Mouse (Mus musculus) embryonic fibroblast, embryonic 13.5 days (primary cell): ENCODE results near the gene Reep3. TPM values are rescaled to one million over a fixed set of nuclear protein-coding genes. Genes with fewer than 3 reads are reported as not detected.

Experiments
- H3K27ac ChIP-seq: 2 replicates; pipeline ENCODE4 v1.5.1; 2012; ENCODE audit warnings: low read length, control low read depth, inconsistent platforms; ENCODE audit not compliant: insufficient read depth
- H3K4me1 ChIP-seq: 2 replicates; pipeline ENCODE4 v1.6.1; 2011; ENCODE audit warnings: low read length; ENCODE audit not compliant: control insufficient read depth, insufficient read depth
- H3K4me3 ChIP-seq: 2 replicates; pipeline ENCODE4 v1.5.1; 2011; ENCODE audit warnings: mild to moderate bottlenecking, control low read depth, low read length; ENCODE audit not compliant: insufficient read depth
- CTCF ChIP-seq: IDR thresholded peaks from 2 replicates; pipeline ENCODE4 v1.5.1; 2011; ENCODE audit warnings: mild to moderate bottlenecking, control low read depth, low read length, moderate library complexity, borderline replicate concordance; ENCODE audit not compliant: insufficient read depth
- POLR2A ChIP-seq: IDR thresholded peaks from 2 replicates; pipeline ENCODE4 v1.6.1; 2011; ENCODE audit warnings: low read depth, mild to moderate bottlenecking, control low read depth, low read length, moderate library complexity
- polyA plus RNA-seq: library from polyadenylated mRNA; stranded (reverse); fragments of >200 nt; gene quantifications from 2 replicates; pipeline ENCODE4 v1.2.4, GENCODE M21; 2011; ENCODE audit warnings: low read depth; ENCODE audit not compliant: missing spikeins, insufficient read length

Gene Reep3
- polyA plus RNA-seq, 1 experiment: 76.0 TPM

DNA sequence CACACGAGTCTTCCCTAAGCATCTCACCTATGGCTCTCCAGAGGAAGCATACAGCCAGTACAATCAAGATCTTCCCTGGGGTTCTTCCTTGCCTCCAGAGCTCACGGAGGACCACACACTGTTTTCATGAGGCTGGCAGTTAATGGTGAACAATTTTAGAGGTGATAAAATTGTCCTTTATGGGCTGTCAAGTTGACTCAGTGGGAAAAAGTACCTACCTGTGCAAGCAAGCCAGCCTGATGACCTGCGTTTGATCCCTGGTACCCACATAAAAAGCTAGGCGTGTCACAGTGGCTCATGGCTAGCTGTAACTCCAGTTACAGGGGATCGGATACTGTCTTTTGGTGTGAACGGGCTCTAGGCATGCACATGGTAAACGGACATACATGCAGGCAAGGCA, 10.8 kb downstream of the Reep3 start:
- H3K4me1 ChIP-seq: peaks cover 2% of the 10 kb centered on the region; the same call in 1 of the 2 replicates
- no peak overlapping the region for H3K4me3 ChIP-seq
- TF ChIP-seq POLR2A (no peak), CTCF (no peak)
- no peak overlapping the region for H3K27ac ChIP-seq

DNA sequence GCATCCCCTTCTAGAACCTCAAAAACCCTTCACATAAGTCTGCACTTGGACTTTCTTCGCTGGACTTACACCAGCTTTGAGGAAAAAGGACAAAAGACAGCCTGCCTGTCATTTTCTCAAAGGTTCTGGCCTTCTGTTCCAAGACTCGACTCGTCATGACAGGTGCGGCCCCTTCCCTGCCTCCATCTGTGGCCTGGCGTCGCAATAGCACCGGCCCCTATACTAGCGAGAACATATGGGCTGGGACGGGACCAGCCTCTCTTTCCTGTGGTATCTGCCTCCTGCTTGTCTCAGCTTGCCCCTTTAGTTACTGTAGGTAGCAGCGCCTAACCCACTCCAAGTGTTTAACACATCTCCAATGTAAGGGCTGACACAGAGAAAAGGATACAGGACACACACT, 11.6 kb downstream of the Reep3 start:
- peaks cover 2% of the 10 kb centered on the region; the same call in 1 of the 2 replicates for H3K4me1 ChIP-seq
- no peak overlapping the region for H3K27ac ChIP-seq
- H3K4me3 ChIP-seq: no peak overlapping the region
- TF ChIP-seq POLR2A: no peak
- TF ChIP-seq CTCF: no peak

DNA sequence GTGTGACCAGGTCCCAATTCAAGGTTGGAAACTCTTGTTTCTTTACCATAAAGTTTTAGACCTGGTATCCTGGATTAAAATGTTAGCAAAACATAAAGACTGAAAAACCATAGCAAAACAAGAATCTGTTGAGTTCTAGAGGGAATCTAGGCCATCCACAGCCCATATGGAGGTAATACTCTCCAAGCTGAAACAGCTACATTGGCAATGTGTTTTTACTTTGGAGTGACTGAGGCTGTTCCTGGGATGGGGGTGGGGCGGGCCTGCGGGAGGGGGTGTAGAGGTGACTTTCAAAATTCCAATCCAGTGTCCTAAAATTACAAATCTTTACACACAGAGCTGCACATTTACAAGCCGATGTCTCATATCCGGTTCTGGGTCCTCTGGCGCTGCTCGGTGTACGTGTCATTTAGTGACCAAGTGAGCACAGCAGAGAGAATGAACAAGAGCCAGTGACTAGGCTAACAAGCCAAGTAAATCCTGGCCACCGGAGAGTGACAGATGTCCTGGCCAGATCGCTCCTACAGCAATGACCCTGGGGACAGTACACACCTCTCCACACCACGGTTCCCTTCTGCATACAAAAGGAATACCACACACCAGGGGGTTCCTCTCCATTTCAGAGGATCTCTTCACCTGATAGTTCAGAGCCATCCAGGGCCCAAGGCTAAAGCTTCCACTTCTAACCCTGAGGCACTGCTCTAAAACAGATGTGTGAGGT, 13.1 kb downstream of the Reep3 start:
- no peak for TF ChIP-seq POLR2A
- no peak for TF ChIP-seq CTCF
- H3K4me1 ChIP-seq: peaks cover 2% of the 10 kb centered on the region; the same call in 1 of the 2 replicates
- H3K4me3 ChIP-seq: no peak overlapping the region
- H3K27ac ChIP-seq: peak overlapping the region; percentile 62

DNA sequence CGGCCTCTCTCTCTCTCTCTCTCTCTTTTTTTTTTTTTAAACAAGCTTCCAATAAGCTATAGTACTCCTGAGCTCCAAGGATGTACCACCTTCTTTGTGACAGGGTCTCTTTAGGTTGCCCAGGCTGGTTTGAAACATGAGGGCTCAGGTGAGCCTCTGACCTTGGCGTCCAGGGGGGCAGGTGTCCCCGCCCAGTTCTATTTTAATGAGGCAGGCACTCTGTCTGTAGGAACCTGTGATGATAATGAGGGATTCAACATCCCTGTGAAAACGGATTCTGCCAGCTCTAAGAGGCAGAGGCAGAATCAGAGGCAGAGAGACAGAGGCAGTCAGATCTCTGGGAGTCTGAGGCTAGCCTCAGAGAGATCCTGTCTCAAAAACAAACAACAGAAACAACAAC, 14.2 kb downstream of the Reep3 start:
- H3K4me3 ChIP-seq: no peak overlapping the region
- no peak overlapping the region for H3K27ac ChIP-seq
- H3K4me1 ChIP-seq: peaks cover 2% of the 10 kb centered on the region; the same call in 1 of the 2 replicates
- TF ChIP-seq POLR2A: no peak
- TF ChIP-seq CTCF: no peak

DNA sequence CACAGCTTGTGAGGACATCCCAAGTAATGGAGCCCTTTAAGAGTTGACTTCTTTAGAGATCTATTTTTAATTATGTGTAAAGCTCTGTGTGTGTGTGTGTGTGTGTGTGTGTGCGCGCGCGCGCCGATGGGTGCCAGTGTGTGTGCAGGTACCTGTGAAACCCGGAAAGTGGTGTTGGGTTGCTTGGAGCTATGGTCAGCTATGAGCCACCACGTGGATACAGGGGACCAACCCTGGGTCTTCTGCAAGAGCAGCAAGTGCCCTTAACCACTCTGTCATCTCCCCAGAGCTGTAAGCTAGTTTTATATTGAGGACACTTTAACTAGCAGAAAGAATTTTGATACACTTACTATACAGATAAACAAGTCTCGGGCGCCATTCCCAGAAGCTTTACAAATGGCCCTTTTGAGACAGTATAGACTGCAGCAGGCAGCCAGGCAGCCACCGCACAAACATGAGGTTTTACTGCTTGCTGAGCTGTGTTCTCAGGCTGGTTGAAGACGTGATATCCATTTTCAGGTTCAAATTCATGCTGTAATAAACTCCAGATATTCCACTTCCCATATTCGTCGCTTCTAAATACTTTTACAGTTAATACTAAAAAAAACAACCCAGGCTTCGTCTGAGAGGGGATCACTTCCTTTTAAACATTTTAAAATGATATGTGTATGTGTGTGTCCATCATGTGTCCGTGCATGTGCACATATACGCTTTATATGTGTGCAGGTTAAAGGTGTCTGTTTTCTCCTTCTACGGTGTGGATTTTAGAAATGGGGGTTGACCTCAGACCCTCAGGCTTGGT, 15.3 kb downstream of the Reep3 start:
- no peak overlapping the region for H3K4me3 ChIP-seq
- peaks cover 2% of the 10 kb centered on the region; the same call in 1 of the 2 replicates for H3K4me1 ChIP-seq
- no peak overlapping the region for H3K27ac ChIP-seq
- no peak for TF ChIP-seq POLR2A
- TF ChIP-seq CTCF: no peak

DNA sequence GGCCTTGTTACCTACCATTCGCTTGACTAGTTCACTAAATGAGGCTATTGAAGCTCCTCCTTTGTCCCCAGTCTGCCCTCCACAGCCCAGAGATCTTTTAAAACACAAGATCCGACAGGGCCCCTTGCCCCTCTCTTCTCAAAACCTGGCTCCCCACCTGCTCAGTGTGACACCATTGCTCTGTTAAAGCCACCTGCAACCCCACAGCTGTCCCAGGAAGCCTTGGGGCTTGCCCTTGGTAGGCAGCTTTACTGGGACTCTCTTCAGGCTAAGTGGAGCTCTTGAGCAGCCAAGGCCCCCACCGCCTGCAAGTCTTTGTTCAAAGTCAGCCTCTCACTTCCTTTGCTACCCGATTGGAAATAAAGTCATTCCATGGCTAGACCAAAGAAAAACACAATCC, 17.7 kb downstream of the Reep3 start:
- TF ChIP-seq POLR2A: no peak
- no peak for TF ChIP-seq CTCF
- H3K27ac ChIP-seq: no peak overlapping the region
- no peak overlapping the region for H3K4me3 ChIP-seq
- H3K4me1 ChIP-seq: peaks cover 2% of the 10 kb centered on the region; the same call in 1 of the 2 replicates

DNA sequence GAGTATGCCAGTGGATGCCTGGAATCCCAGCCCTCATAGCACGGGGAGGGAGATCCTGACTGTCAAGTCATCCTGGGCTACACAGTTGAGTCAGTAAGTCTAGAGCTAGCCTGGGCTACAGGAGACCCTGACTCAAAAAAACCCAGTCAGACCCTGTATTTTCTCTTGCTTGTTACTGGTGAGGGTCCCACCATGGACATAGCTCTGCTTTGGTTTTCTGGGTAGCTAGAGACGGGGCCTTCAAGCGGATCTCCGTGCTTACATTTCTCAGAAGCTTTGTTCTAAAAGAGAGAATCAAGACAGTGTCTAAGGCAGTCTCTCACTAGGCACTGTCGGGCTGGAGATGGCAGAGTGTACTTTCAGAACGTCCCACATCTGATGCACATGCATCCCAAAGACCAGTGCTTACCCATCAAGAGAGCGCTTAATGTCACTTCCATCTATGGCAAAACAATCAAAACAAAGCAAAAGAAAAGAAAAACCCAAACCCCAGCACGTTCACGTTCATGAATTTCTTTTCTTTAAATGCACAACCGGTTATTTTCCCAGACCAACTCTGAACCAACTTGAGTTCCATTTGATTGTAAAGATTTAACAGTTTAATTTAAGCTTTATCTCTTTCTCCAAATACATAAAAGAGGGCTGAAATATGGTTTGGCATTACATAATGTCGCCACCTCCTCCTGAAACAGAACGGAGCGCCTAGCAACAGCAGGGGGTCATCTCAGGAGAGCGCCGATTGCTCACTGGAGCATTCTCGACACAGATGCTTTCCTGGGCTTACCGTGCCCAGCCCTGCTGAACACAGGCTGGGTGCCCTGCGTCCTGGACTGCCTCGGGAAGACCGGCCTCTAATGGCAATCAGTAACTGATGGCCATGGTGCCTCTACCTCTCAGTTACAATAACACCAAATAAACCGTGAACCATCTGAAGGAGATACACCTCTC, 20.5 kb downstream of the Reep3 start:
- no peaks in the 10 kb centered on the region for H3K4me1 ChIP-seq
- no peak overlapping the region for H3K27ac ChIP-seq
- TF ChIP-seq POLR2A (no peak), CTCF (no peak)
- H3K4me3 ChIP-seq: no peak overlapping the region

DNA sequence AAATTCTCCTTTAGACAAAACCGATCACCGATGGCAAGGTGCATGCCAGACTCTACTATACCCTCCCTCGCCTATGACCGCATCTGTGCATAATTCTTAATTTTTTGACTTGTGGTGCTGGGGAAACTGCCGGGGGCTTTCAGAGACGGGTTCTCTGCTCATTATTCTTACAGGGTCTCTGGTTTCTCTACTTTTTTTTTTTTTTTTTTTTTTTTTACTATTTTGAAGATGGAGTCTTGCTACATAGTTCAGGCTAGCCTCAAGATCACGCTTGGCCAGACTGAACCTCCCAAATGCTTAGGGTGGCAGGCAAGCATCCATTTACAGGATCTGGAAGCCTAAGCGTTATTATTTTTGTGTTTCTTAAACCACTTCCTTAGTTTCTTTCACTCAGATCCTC, 23.2 kb downstream of the Reep3 start:
- TF ChIP-seq POLR2A (no peak), CTCF (no peak)
- Histone ChIP-seq H3K4me3 (no peak overlapping the region), H3K27ac (no peak overlapping the region), H3K4me1 (no peaks in the 10 kb centered on the region)

DNA sequence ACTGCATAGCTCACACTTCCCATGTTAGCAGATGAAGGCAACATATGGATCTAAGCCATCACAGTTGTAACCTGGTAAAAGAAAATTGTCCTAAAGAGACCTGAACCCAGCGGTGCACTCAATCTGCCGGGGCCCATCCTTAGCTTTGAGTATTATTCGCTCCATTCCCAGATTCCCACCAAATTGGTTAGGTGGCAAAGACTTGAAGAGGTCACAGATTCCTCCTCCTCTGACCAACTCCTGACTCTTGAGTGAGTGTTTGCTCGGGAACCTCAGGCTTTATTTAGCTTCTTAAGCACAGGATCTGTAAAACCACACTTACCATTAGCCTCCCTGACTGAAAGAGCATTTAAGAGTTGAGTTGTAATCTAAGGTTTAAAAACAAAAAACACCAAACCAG, 24.1 kb downstream of the Reep3 start:
- TF ChIP-seq CTCF (no peak), POLR2A (no peak)
- Histone ChIP-seq H3K4me3 (no peak overlapping the region), H3K4me1 (no peaks in the 10 kb centered on the region), H3K27ac (no peak overlapping the region)
